Mouse (Mus musculus) hindbrain, embryonic 15.5 days (tissue): ENCODE results near the gene Palm2. TPM values are rescaled to one million over a fixed set of nuclear protein-coding genes. Genes with fewer than 3 reads are reported as not detected.
"Not testable (repeated sequence)": the region's sequence is repeated elsewhere in the genome, so short reads cannot be mapped to it uniquely, and the experiment has no call there.

Source experiments
- ATAC-seq: fragments of 200-750 bp; cut with Nextera tagmentation; 2 replicates; pipeline ENCODE4 v1.8.0; 2017; ENCODE audit warnings: low read depth, moderate number of reproducible peaks, moderate TSS enrichment; ENCODE audit not compliant: low FRiP score
- H3K27ac ChIP-seq: fragments of 300-500 bp; sonication (generic); replicated peaks from 2 replicates; pipeline ENCODE4 v1.5.1; 2015; ENCODE audit warnings: mild to moderate bottlenecking, inconsistent platforms
- H3K27me3 ChIP-seq: fragments of 300-500 bp; sonication (generic); 2 replicates; pipeline ENCODE4 v1.6.1; 2015; ENCODE audit warnings: control low read depth, inconsistent platforms
- H3K36me3 ChIP-seq: fragments of 300-500 bp; sonication (generic); 2 replicates; pipeline ENCODE4 v1.6.1; 2015; ENCODE audit warnings: control low read depth, inconsistent platforms
- H3K4me1 ChIP-seq: fragments of 300-500 bp; sonication (generic); replicated peaks from 2 replicates; pipeline ENCODE4 v1.6.1; 2015; ENCODE audit warnings: control low read depth, inconsistent platforms
- H3K4me2 ChIP-seq: fragments of 300-500 bp; sonication (generic); 2 replicates; pipeline ENCODE4 v1.6.1; 2015; ENCODE audit warnings: moderate library complexity, mild to moderate bottlenecking, inconsistent platforms
- H3K4me3 ChIP-seq: fragments of 300-500 bp; sonication (generic); 2 replicates; pipeline ENCODE4 v1.5.1; 2015; ENCODE audit warnings: mild to moderate bottlenecking, inconsistent platforms
- H3K9ac ChIP-seq: fragments of 300-500 bp; sonication (generic); 2 replicates; pipeline ENCODE4 v1.6.1; 2015; ENCODE audit warnings: inconsistent platforms
- H3K9me3 ChIP-seq: fragments of 300-500 bp; sonication (generic); 2 replicates; pipeline ENCODE4 v1.6.1; 2016; ENCODE audit warnings: control low read depth, inconsistent platforms
- WGBS: fragments of 180-500 bp; shearing (Covaris S2); methylation state at CpG from one replicate; pipeline ENCODE4 v1.1.7; 2015; 5-methylcytosine and 5-hydroxymethylcytosine counted together
- polyA plus RNA-seq: library from polyadenylated mRNA; unstranded; fragments of >200 nt; fragmentation: Nextera tagmentation; extraction: Ambion mirVana; gene quantifications from 2 replicates; pipeline ENCODE4 v1.2.1, GENCODE M21; 2015

Gene Palm2
- 21.6 TPM in 2 replicates for polyA plus RNA-seq

DNA sequence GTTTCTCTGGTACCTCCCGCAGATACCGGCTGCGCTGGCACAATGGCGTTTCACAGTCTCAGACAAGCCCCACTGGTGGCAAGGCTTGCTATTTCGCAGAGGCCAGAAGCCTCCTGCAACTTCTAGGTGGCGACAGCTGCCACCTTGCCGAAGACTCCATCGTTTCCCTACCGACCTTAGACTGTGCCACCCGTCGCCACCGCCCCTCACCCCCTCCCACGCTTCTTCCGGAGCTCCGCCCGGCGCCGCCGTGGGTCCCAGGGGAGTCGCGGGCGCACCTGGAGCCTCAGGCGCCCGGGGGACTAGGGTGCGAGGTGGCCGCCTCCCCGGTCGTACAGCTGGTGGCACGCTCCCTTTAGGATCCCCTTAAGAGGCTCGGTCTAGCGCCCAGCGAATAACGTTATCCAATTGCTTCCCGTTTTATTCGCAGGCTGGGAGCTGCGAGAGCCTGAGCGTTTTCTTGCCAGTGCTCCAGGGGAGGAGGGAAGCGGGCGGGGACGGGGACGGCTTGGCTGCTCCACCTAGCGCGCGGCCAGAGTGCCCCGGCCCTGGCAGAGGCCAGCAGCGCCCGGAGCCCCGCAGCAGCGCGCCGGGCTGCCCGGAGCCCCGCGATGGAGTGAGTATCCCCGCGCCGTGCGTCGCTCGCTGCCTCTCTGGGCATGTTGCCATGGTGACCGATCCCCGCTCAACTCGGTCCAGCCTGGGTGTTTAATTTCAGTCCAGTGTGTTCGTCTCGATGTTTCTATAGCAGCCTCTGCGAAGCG, at the start of gene Palm2:
Gene Palm2, plus strand, starts transcription at position 307 of the 764 bp plus-strand sequence.
- H3K4me3 ChIP-seq = peak within 1 kb of the TSS; percentile 53
- under 1% methylated on average over 67 of the region's 67 CpGs for WGBS
- H3K9ac ChIP-seq = peak within 1 kb of the TSS; percentile 61
- ATAC-seq = peak; percentile 89
- H3K27ac ChIP-seq = peak within 1 kb of the TSS; percentile 87
- no peaks in the 10 kb centered on the region for H3K36me3 ChIP-seq
- peaks cover 24% of the 10 kb centered on the region for H3K4me1 ChIP-seq
- 0 out of 2 replicates have a peak, but pooled peaks cover 8% of the 10 kb centered on the region for H3K27me3 ChIP-seq
- H3K9me3 ChIP-seq = no peaks in the 10 kb centered on the region
- peak within 1 kb of the TSS; percentile 71 for H3K4me2 ChIP-seq

DNA sequence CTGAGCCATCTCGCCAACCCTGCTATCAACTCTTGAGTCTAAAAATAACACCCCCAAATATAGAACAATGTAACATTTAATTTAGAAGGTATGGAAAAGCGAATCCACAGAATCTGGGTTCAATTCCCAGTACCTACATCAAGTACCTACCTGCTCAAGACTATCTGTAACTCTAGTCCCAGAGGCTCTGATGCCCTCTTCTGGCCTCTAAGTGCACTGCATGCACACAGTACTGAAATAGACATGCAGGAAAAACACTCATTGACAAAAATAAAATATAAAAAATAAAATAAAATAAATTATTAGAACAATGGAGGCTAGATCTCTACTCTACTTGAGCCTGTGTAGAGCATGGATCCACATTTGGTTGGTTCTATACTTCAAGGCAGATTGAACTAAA, 49.7 kb upstream of the Palm2 start:
- ATAC-seq = no peak
- H3K4me1 ChIP-seq = no peaks in the 10 kb centered on the region
- 97% methylated on average over 2 of the region's 2 CpGs for whole genome bisulfite sequencing

DNA sequence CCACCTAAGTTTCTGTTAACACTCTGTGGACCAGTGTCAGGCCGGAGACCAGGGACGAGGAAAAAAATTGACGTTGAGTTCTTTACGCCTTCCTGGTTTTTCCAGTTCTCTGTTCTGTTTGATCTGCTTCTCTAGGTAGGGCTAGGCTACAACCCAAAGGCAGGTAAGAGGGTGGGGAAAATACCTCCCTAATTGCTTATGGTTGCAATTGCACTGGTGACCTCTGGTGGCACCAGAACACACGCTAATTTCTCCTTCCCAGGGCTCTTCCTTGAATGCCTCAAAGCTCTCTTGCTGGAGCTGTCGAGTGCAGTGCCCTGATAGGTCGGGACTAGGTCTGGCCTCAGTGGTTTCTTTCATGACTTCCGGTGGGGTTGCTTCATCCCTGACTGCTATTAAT, 42.9 kb upstream of the Palm2 start:
- 69% methylated on average over 8 of the region's 8 CpGs for WGBS
- no peak overlapping the region for H3K9ac ChIP-seq
- no peak for ATAC-seq
- H3K36me3 ChIP-seq = no peaks in the 10 kb centered on the region
- H3K4me2 ChIP-seq = no peak overlapping the region
- H3K27ac ChIP-seq = no peak overlapping the region
- H3K4me3 ChIP-seq = no peak overlapping the region
- no peaks in the 10 kb centered on the region for H3K27me3 ChIP-seq
- no peaks in the 10 kb centered on the region for H3K9me3 ChIP-seq
- no peaks in the 10 kb centered on the region for H3K4me1 ChIP-seq

More for the DNA sequence above, 49.7 kb upstream of the Palm2 start:
- H3K4me2 ChIP-seq = no peak overlapping the region
- H3K27ac ChIP-seq = no peak overlapping the region
- H3K9me3 ChIP-seq = no peaks in the 10 kb centered on the region
- no peak overlapping the region for H3K4me3 ChIP-seq
- no peak overlapping the region for H3K9ac ChIP-seq
- no peaks in the 10 kb centered on the region for H3K36me3 ChIP-seq
- H3K27me3 ChIP-seq = no peaks in the 10 kb centered on the region

GRCm38 (mm10) chr4:57396414-57396813, 37.6 kb upstream of the Palm2 start:
- Histone ChIP-seq H3K4me3 (no peak overlapping the region), H3K9ac (no peak overlapping the region), H3K4me1 (no peaks in the 10 kb centered on the region), H3K9me3 (no peaks in the 10 kb centered on the region), H3K27ac (no peak overlapping the region), H3K4me2 (no peak overlapping the region), H3K27me3 (no peaks in the 10 kb centered on the region), H3K36me3 (no peaks in the 10 kb centered on the region)
- WGBS = 84% methylated on average over 9 of the region's 9 CpGs
- no peak for ATAC-seq

DNA sequence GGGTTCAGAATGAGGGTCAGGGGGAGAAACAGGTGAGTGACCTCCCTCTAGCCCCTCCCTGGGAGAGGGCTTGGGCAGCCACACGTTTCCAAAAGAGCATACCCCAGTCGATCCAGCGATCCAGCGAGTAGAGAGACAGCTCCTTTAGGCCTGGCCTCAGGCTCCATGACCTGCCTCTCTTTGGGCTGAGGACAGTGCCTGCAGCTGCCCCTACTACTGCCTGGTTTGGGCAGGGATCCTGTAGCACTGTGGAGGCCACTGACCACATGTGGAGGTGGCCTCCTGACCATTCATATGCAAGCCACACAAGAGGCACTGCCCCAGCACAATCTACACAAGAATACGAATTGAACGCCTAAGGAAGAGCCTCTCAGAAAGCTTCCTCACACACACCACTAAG, 21.7 kb upstream of the Palm2 start:
- WGBS = 24% methylated on average over 6 of the region's 6 CpGs

GRCm38 (mm10) chr4:57413016-57413415, 21.0 kb upstream of the Palm2 start:
- H3K27me3 ChIP-seq = no peaks in the 10 kb centered on the region
- no peak overlapping the region for H3K9ac ChIP-seq
- H3K4me2 ChIP-seq = no peak overlapping the region
- no peaks in the 10 kb centered on the region for H3K4me1 ChIP-seq
- ATAC-seq = no peak
- H3K36me3 ChIP-seq = no peaks in the 10 kb centered on the region
- WGBS = 44% methylated on average over 7 of the region's 7 CpGs
- no peak overlapping the region for H3K27ac ChIP-seq
- no peaks in the 10 kb centered on the region for H3K9me3 ChIP-seq
- no peak overlapping the region for H3K4me3 ChIP-seq

More for the DNA sequence above, 21.7 kb upstream of the Palm2 start:
- not testable (repeated sequence) for ATAC-seq, H3K4me1 ChIP-seq, H3K9me3 ChIP-seq, H3K27ac ChIP-seq, H3K27me3 ChIP-seq, H3K9ac ChIP-seq, H3K4me2 ChIP-seq, H3K4me3 ChIP-seq, H3K36me3 ChIP-seq

DNA sequence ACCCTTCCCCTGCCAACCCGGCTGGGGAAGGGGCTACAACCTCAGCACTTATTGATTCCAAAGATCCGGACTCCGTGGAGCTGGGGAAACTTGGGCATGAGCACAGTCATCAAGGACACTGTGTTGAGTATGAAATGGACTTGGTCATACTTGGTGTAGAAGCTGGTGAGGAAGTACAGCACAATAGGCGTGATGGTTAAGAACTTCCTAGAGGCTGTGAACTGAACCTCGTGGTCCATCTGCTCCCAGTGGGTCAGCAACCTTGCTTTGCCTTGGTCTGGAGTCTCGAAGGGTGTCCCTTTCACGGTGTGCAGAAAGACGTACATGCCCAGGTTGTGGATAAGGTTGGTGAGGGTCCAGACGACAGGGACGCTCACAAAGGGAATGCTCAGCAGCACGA, 20.4 kb upstream of the Palm2 start:
- not testable (repeated sequence) for H3K36me3 ChIP-seq, H3K4me1 ChIP-seq, H3K4me3 ChIP-seq, H3K9me3 ChIP-seq, H3K27me3 ChIP-seq, H3K4me2 ChIP-seq, H3K9ac ChIP-seq, H3K27ac ChIP-seq, ATAC-seq
- WGBS = 90% methylated on average over 11 of the region's 11 CpGs

- Histone ChIP-seq H3K4me1 (no peaks in the 10 kb centered on the region), H3K36me3 (no peaks in the 10 kb centered on the region), H3K27me3 (no peaks in the 10 kb centered on the region), H3K9ac (no peak overlapping the region), H3K4me3 (no peak overlapping the region), H3K27ac (no peak overlapping the region), H3K4me2 (no peak overlapping the region), H3K9me3 (no peaks in the 10 kb centered on the region)
- ATAC-seq = no peak
- WGBS = 86% methylated on average over 7 of the region's 7 CpGs
Measured at GRCm38 (mm10) chr4:57424011-57424410, 10.0 kb upstream of the Palm2 start.

- no peak overlapping the region for H3K27ac ChIP-seq
- no peak overlapping the region for H3K9ac ChIP-seq
- peaks cover 4% of the 10 kb centered on the region for H3K4me1 ChIP-seq
- 74% methylated on average over 8 of the region's 8 CpGs for WGBS
- H3K27me3 ChIP-seq = 0 out of 2 replicates have a peak, but pooled peaks cover 8% of the 10 kb centered on the region
- no peaks in the 10 kb centered on the region for H3K36me3 ChIP-seq
- no peak for ATAC-seq
- no peak overlapping the region for H3K4me3 ChIP-seq
- no peaks in the 10 kb centered on the region for H3K9me3 ChIP-seq
- H3K4me2 ChIP-seq = no peak overlapping the region
Measured at GRCm38 (mm10) chr4:57428317-57428716, 5.7 kb upstream of the Palm2 start.

GRCm38 (mm10) chr4:57434705-57435360, 786 bp downstream of the Palm2 start:
- peak overlapping the region; percentile 53 for H3K4me3 ChIP-seq
- H3K4me1 ChIP-seq = peaks cover 24% of the 10 kb centered on the region
- H3K27ac ChIP-seq = peak overlapping the region; percentile 87
- 9% methylated on average over 19 of the region's 19 CpGs for WGBS
- H3K36me3 ChIP-seq = no peaks in the 10 kb centered on the region
- H3K9me3 ChIP-seq = no peaks in the 10 kb centered on the region
- 0 out of 2 replicates have a peak, but pooled peaks cover 8% of the 10 kb centered on the region for H3K27me3 ChIP-seq
- H3K4me2 ChIP-seq = peak overlapping the region; percentile 71
- peak overlapping the region; percentile 61 for H3K9ac ChIP-seq
- peak; percentile 52 for ATAC-seq

DNA sequence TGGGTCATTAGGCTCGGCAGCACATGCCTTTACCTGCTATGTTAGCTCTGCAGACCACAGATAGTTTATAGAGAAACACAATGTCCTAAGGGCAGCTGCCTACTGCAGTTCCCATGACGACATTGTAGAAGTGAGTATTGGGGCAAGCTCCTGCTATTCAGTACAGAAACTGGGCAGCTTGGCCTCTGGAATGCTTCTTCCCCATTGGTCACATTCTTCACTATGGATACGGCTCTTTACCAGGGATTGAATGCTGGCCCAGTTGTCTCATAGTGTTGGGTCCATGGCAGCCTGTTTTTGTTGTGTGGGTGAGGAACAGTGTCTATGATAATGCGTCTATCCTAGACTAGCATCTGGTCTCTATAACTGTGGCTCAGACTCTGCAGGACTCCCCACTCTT, 2.2 kb downstream of the Palm2 start:
- Histone ChIP-seq H3K36me3 (no peaks in the 10 kb centered on the region), H3K9ac (no peak overlapping the region), H3K4me1 (peaks cover 24% of the 10 kb centered on the region), H3K27me3 (0 out of 2 replicates have a peak, but pooled peaks cover 8% of the 10 kb centered on the region), H3K4me3 (peak overlapping the region; percentile 9; the same call in 1 of the 2 replicates), H3K27ac (no peak overlapping the region), H3K4me2 (peak overlapping the region; percentile 71), H3K9me3 (no peaks in the 10 kb centered on the region)
- peak; percentile 37; the same call in 1 of the 2 replicates for ATAC-seq
- 36% methylated on average over 4 of the region's 4 CpGs for WGBS

DNA sequence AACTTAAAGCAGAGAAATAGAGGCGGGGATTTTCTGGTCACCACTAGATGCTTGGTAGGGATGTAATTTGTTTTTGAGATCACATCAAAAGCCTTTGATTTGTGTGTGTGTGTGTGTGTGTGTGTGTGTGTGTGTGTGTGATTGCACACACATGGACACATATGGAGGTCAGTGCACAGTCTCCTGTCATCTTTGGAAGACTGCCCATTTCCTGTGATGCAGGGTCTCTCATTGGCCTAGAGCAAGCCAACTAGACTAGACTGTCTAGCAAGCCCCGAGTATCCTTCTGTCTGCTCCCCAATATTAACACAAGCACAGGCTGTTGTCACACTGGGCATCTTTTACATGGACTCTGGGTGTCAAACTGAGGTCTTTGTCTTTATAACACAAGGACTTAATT, 12.0 kb downstream of the Palm2 start:
- Histone ChIP-seq H3K4me2 (no peak overlapping the region), H3K9ac (no peak overlapping the region), H3K36me3 (no peaks in the 10 kb centered on the region), H3K4me3 (no peak overlapping the region), H3K27ac (no peak overlapping the region), H3K9me3 (no peaks in the 10 kb centered on the region), H3K27me3 (no peaks in the 10 kb centered on the region), H3K4me1 (no peaks in the 10 kb centered on the region)
- WGBS = 82% methylated on average over 2 of the region's 2 CpGs
- ATAC-seq = no peak
